Mouse (Mus musculus) lung, postnatal 0 days (tissue): ENCODE measurements at regions not wholly inside any gene's neighbourhood (a gene's known extent, or its start where the extent isn't known, plus 50 kb on each side); places are given as distances from the start of the nearest gene placed in this dataset.
A peak's percentile ranks its signal among the peaks of the same experiment; 100 is the strongest.

Source experiments
- CTCF ChIP-seq: IDR thresholded peaks from 2 replicates; pipeline ENCODE4 v1.5.1; 2016; ENCODE audit warnings: antibody characterized with exemption, mild to moderate bottlenecking
- EP300 ChIP-seq: IDR thresholded peaks from 2 replicates; pipeline ENCODE4 v1.6.1; 2016; ENCODE audit warnings: antibody characterized with exemption, mild to moderate bottlenecking, control low read depth

- TF ChIP-seq CTCF (peak; percentile 38), EP300 (no peak)
Measured at GRCm38 (mm10) chr7:51458757-51459156, 52.1 kb upstream of the Ano5 start.
